ENCODE assay signal across 8 mouse cellular contexts in the genomic region with DNA sequence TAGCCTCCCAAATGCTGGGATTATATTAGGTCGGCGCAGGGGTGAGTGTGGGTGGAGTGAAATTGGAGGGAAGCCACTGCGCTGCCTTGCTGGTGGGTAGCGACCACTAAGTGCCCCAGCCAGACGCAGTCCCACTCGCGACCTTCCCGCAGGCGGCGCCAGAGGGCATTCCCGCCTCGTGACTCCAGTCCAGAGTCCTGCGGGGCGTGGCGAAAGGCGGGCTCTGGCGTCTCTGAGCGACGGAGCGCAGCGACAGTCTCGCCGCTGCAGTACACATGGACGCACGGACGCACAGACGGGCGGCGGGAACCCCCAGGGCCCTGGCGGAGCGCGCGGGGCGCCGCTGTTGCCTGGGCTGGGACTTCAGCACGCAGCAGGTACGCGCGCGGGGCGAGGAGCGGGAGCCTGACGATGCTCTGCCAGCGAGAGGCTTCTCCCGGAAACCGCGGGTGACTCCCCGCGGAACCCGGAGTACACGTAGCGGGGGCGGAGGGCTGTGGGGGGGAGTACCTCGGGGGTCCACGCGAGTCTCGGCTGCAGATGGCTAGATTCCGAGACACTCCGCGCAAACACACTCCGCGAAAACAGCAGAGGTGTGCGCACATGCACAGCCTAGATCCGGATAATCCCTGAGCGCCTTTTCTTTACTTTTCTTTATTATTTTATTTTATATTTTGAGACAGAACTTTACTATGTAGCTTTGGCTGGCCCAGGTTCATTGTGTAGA. TPM values are rescaled to one million over a fixed set of nuclear protein-coding genes. Genes with fewer than 3 reads are reported as not detected.
DNase-seq lines count a peak whose midpoint lies in the region; ATAC-seq and TF ChIP-seq lines count a peak whose summit lies in the region.

Gene Xylb, plus strand, starts transcription at position 51 of the 727 bp plus-strand sequence.

- 4% methylated on average over 65 of the region's 65 CpGs for WGBS in forebrain, embryonic 10.5 days
- WGBS in heart, embryonic 15.5 days = 3% methylated on average over 65 of the region's 65 CpGs
- 2% methylated on average over 65 of the region's 65 CpGs for WGBS in liver, embryonic 14.5 days (ENCODE audit: insufficient replicate concordance)
- WGBS in neural tube, embryonic 11.5 days = 4% methylated on average over 65 of the region's 65 CpGs
- 2% methylated on average over 64 of the region's 65 CpGs for WGBS in stomach, postnatal 0 days

- ATAC-seq in CD4-positive, CD25-positive, alpha-beta regulatory T cell, adult 4 months = peak; percentile 66
- peak; percentile 91 for ATAC-seq in heart, embryonic 15.5 days (replicated peaks; ENCODE audit: insufficient number of reproducible peaks, insufficient read depth, low FRiP score, low read depth)
- ATAC-seq in liver, embryonic 14.5 days (ENCODE audit: insufficient read depth) = peak; percentile 86
- peak; percentile 89 for ATAC-seq in neural tube, embryonic 11.5 days (ENCODE audit: insufficient read depth, low FRiP score, low TSS enrichment)
- ATAC-seq in stomach, postnatal 0 days (ENCODE audit: low FRiP score, low TSS enrichment) = peak; percentile 90

- H3K9ac ChIP-seq in heart, embryonic 15.5 days = peak within 1 kb of the TSS; percentile 81
- H3K9ac ChIP-seq in liver, embryonic 14.5 days (replicated peaks) = peak within 1 kb of the TSS; percentile 37
- peak within 1 kb of the TSS; percentile 66 for H3K9ac ChIP-seq in neural tube, embryonic 11.5 days (ENCODE audit: low read length)
- H3K9ac ChIP-seq in stomach, postnatal 0 days (ENCODE audit: low read length) = peak within 1 kb of the TSS; percentile 73

- DNase-seq in c-Kit-negative CD71-positive TER-119-positive erythroid progenitor cells, embryonic 14.5 days (ENCODE audit: low read depth, low spot score) = peak; percentile 57
- peak; percentile 88 for DNase-seq in forebrain, embryonic 10.5 days (ENCODE audit: extremely low spot score, low spot score)
- DNase-seq in kidney, postnatal 25 days = peak; percentile 97
- DNase-seq in liver, embryonic 14.5 days (ENCODE audit: low read depth in 3 of 3, low spot score in 3 of 3) = peak; percentile 67 to 75 (median 73)
- DNase-seq in neural tube, embryonic 11.5 days (ENCODE audit: low spot score) = peak; percentile 93
- peak; percentile 96 for DNase-seq in stomach, postnatal 0 days (ENCODE audit: low spot score)

- peak; percentile 91 for TF ChIP-seq CTCF in liver, embryonic 14.5 days (IDR thresholded peaks at IDR 0.05; ENCODE audit: low read depth)
- TF ChIP-seq CTCF in stomach, postnatal 0 days (IDR thresholded peaks at IDR 0.05; ENCODE audit: low read depth) = peak; percentile 92

- H3K4me1 ChIP-seq in forebrain, embryonic 10.5 days = peaks cover 14% of the 10 kb centered on the region
- peaks cover 8% of the 10 kb centered on the region for H3K4me1 ChIP-seq in heart, embryonic 15.5 days (replicated peaks)
- 0 out of 4 replicates have a peak, but pooled peaks cover 0 to 6% of the 10 kb centered on the region in 2 experiments for H3K4me1 ChIP-seq in liver, embryonic 14.5 days (replicated peaks; ENCODE audit: control insufficient read depth in 2 of 2, insufficient read depth in 2 of 2, low read length in 1 of 2)
- no peaks in the 10 kb centered on the region for H3K4me1 ChIP-seq in neural tube, embryonic 11.5 days (ENCODE audit: control insufficient read depth, insufficient read depth, low read length)
- no peaks in the 10 kb centered on the region for H3K4me1 ChIP-seq in stomach, postnatal 0 days (replicated peaks; ENCODE audit: control insufficient read depth, insufficient read depth)

- no peak for TF ChIP-seq EP300 in liver, embryonic 14.5 days (IDR thresholded peaks at IDR 0.05; ENCODE audit: low read depth)
- TF ChIP-seq EP300 in stomach, postnatal 0 days (optimal IDR thresholded peaks at IDR 0.05) = no peak

- H3K9me3 ChIP-seq in forebrain, embryonic 10.5 days = no peaks in the 10 kb centered on the region
- H3K9me3 ChIP-seq in heart, embryonic 15.5 days (replicated peaks) = no peaks in the 10 kb centered on the region
- H3K9me3 ChIP-seq in liver, embryonic 14.5 days (ENCODE audit: control insufficient read depth, low read length) = no peaks in the 10 kb centered on the region
- no peaks in the 10 kb centered on the region for H3K9me3 ChIP-seq in neural tube, embryonic 11.5 days (ENCODE audit: control insufficient read depth, low read length)
- no peaks in the 10 kb centered on the region for H3K9me3 ChIP-seq in stomach, postnatal 0 days (ENCODE audit: control insufficient read depth, low read length)

- H3K4me3 ChIP-seq in forebrain, embryonic 10.5 days = peak within 1 kb of the TSS; percentile 80
- peak within 1 kb of the TSS; percentile 83 for H3K4me3 ChIP-seq in heart, embryonic 15.5 days
- peak within 1 kb of the TSS; percentile 65 to 67 for H3K4me3 ChIP-seq in liver, embryonic 14.5 days (ENCODE audit: insufficient read depth in 1 of 2, low read depth in 2 of 2, low read length in 2 of 2)
- H3K4me3 ChIP-seq in neural tube, embryonic 11.5 days (ENCODE audit: low read depth, low read length) = peak within 1 kb of the TSS; percentile 63
- H3K4me3 ChIP-seq in stomach, postnatal 0 days (ENCODE audit: low read depth, low read length) = peak within 1 kb of the TSS; percentile 65

- peak within 1 kb of the TSS; percentile 89 for H3K27ac ChIP-seq in forebrain, embryonic 10.5 days
- no peak within 1 kb of the TSS for H3K27ac ChIP-seq in heart, embryonic 15.5 days
- H3K27ac ChIP-seq in liver, embryonic 14.5 days = no peak within 1 kb of the TSS
- H3K27ac ChIP-seq in neural tube, embryonic 11.5 days (ENCODE audit: low read depth, low read length) = no peak within 1 kb of the TSS
- H3K27ac ChIP-seq in stomach, postnatal 0 days (replicated peaks) = no peak within 1 kb of the TSS

- peaks cover 5% of the 10 kb centered on the region; the same call in 1 of the 2 replicates for H3K27me3 ChIP-seq in forebrain, embryonic 10.5 days (ENCODE audit: poor library complexity, severe bottlenecking)
- no peaks in the 10 kb centered on the region for H3K27me3 ChIP-seq in heart, embryonic 15.5 days
- H3K27me3 ChIP-seq in liver, embryonic 14.5 days (ENCODE audit: control insufficient read depth, insufficient read depth, low read length) = no peaks in the 10 kb centered on the region
- H3K27me3 ChIP-seq in neural tube, embryonic 11.5 days (ENCODE audit: control insufficient read depth, insufficient read depth, low read length) = no peaks in the 10 kb centered on the region
- H3K27me3 ChIP-seq in stomach, postnatal 0 days (ENCODE audit: control insufficient read depth, insufficient read depth, low read length) = no peaks in the 10 kb centered on the region

- peaks cover 26% of the 10 kb centered on the region for H3K36me3 ChIP-seq in forebrain, embryonic 10.5 days (replicated peaks)
- no peaks in the 10 kb centered on the region for H3K36me3 ChIP-seq in heart, embryonic 15.5 days
- H3K36me3 ChIP-seq in liver, embryonic 14.5 days (replicated peaks; ENCODE audit: control insufficient read depth, insufficient read depth, low read depth) = no peaks in the 10 kb centered on the region
- no peaks in the 10 kb centered on the region for H3K36me3 ChIP-seq in neural tube, embryonic 11.5 days (ENCODE audit: control insufficient read depth, insufficient read depth, low read length)
- no peaks in the 10 kb centered on the region for H3K36me3 ChIP-seq in stomach, postnatal 0 days (ENCODE audit: control insufficient read depth, insufficient read depth, low read length)

- H3K4me2 ChIP-seq in heart, embryonic 15.5 days = peak within 1 kb of the TSS; percentile 99
- peak within 1 kb of the TSS; percentile 84 for H3K4me2 ChIP-seq in liver, embryonic 14.5 days (ENCODE audit: low read depth)
- peak within 1 kb of the TSS; percentile 89 for H3K4me2 ChIP-seq in neural tube, embryonic 11.5 days (ENCODE audit: low read depth)
- peak within 1 kb of the TSS; percentile 92 for H3K4me2 ChIP-seq in stomach, postnatal 0 days (replicated peaks; ENCODE audit: low read depth)

RNA-seq across cellular contexts. Expression of gene Xylb, which starts in this region (rescaled TPM):
- polyA plus RNA-seq in CD4-positive, CD25-positive, alpha-beta regulatory T cell, adult 4 months (2017; shearing (Covaris generic)) = under 1 TPM; 0.48 to 0.54 TPM
- polyA plus RNA-seq in forebrain, embryonic 10.5 days (2016; fragmentation: Nextera tagmentation; extraction: Ambion mirVana) = 12.6 and 12.9 TPM in 2 replicates
- 1.1 and 2.6 TPM in 2 replicates for polyA plus RNA-seq in heart, embryonic 15.5 days (2015; fragmentation: Nextera tagmentation; extraction: Ambion mirVana)
- 3.3 and 4.8 TPM in 2 replicates for polyA plus RNA-seq in liver, embryonic 14.5 days (2012; rRNA removed)
- 2.4 and 4.2 TPM in 2 replicates for polyA plus RNA-seq in liver, embryonic 14.5 days (2014; fragmentation: Nextera tagmentation; extraction: Ambion mirVana)
- polyA plus RNA-seq in neural tube, embryonic 11.5 days (2014; fragmentation: Nextera tagmentation; extraction: Ambion mirVana) = 5.6 and 6.7 TPM in 2 replicates
- 3.2 and 5.7 TPM in 2 replicates for polyA plus RNA-seq in stomach, postnatal 0 days (2015; fragmentation: Nextera tagmentation; extraction: Ambion mirVana)

Comparison
In these comparisons a context has a peak if more than half of its experiments do, and no peak if none do; other contexts are left out.
1. Peak in ATAC-seq in CD4-positive, CD25-positive, alpha-beta regulatory T cell, adult 4 months; RNA of the gene not detected or under 1 TPM.